In the genomic region with DNA sequence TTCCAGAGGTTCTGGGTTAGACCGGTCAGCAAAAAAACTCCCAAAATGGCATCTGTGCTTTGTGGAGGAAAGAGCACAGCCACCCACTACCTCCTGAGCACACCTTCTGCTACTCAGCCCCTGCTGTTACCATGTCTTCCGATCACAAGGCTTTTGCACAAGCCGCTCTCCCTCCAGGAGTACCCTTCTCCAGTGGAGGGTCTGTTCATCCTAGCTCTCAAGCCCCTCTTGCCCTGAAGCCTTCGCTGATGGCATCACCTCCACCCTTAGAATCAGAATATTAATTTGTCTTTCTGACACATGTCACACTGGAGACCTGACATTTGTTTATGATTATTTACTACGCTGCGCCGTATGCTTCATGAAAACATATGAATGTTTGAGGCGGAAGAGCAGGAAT, we compare ENCODE assay signal across 8 mouse cellular contexts. TPM values are rescaled to one million over a fixed set of nuclear protein-coding genes. Genes with fewer than 3 reads are reported as not detected.
DNase-seq lines count a peak whose midpoint lies in the region; ATAC-seq and TF ChIP-seq lines count a peak whose summit lies in the region.

No protein-coding gene starts in this region.

- no peak for DNase-seq in lung, postnatal 4 days
- no peak for DNase-seq in spleen, postnatal 10 days (ENCODE audit: low spot score in 2 of 2)
- no peak for DNase-seq in kidney, postnatal 25 days

- ATAC-seq in lung, embryonic 15.5 days (ENCODE audit: borderline replicate concordance, extremely low read depth, low FRiP score, low TSS enrichment): no peak
- peak; percentile 4; the same call in 1 of the 2 replicates for ATAC-seq in forebrain, embryonic 12.5 days (ENCODE audit: low FRiP score)
- ATAC-seq in limb, embryonic 13.5 days (ENCODE audit: low FRiP score, low read depth): no peak
- ATAC-seq in megakaryocyte progenitor cell, adult 5-6 weeks (replicated peaks; ENCODE audit: poor library complexity): no peak

- peak overlapping the region; percentile 85 for H3K9ac ChIP-seq in lung, embryonic 15.5 days
- H3K9ac ChIP-seq in forebrain, embryonic 12.5 days: peak overlapping the region; percentile 84
- peak overlapping the region; percentile 88 for H3K9ac ChIP-seq in limb, embryonic 13.5 days

- no peaks in the 10 kb centered on the region for H3K36me3 ChIP-seq in lung, embryonic 15.5 days
- H3K36me3 ChIP-seq in forebrain, embryonic 12.5 days (replicated peaks): no peaks in the 10 kb centered on the region
- no peaks in the 10 kb centered on the region for H3K36me3 ChIP-seq in limb, embryonic 13.5 days

- no peak for TF ChIP-seq POLR2A in olfactory bulb, adult 2 months (IDR thresholded peaks at IDR 0.05; ENCODE audit: insufficient read depth, low read depth, low read length)

- no peaks in the 10 kb centered on the region for H3K27me3 ChIP-seq in lung, embryonic 15.5 days
- peaks cover 32% of the 10 kb centered on the region for H3K27me3 ChIP-seq in forebrain, embryonic 12.5 days
- peaks cover 22% of the 10 kb centered on the region for H3K27me3 ChIP-seq in limb, embryonic 13.5 days

- peak overlapping the region; percentile 89 for H3K4me2 ChIP-seq in lung, embryonic 15.5 days
- peak overlapping the region; percentile 78 for H3K4me2 ChIP-seq in forebrain, embryonic 12.5 days
- H3K4me2 ChIP-seq in limb, embryonic 13.5 days (replicated peaks): peak overlapping the region; percentile 81

- peak overlapping the region; percentile 98 for H3K27ac ChIP-seq in lung, embryonic 15.5 days
- peak overlapping the region; percentile 86 for H3K27ac ChIP-seq in forebrain, embryonic 12.5 days
- H3K27ac ChIP-seq in limb, embryonic 13.5 days: no peak overlapping the region
- H3K27ac ChIP-seq in olfactory bulb, adult 2 months (ENCODE audit: insufficient read depth, low read depth, low read length): peak overlapping the region; percentile 34

- H3K4me3 ChIP-seq in lung, embryonic 15.5 days: peak overlapping the region; percentile 86
- H3K4me3 ChIP-seq in forebrain, embryonic 12.5 days (replicated peaks): peak overlapping the region; percentile 65
- peak overlapping the region; percentile 77 for H3K4me3 ChIP-seq in limb, embryonic 13.5 days
- H3K4me3 ChIP-seq in olfactory bulb, adult 2 months (ENCODE audit: insufficient read depth, low read depth, low read length): peak overlapping the region; percentile 58

- peaks cover 31% of the 10 kb centered on the region for H3K4me1 ChIP-seq in lung, embryonic 15.5 days
- H3K4me1 ChIP-seq in forebrain, embryonic 12.5 days: peaks cover 15% of the 10 kb centered on the region
- peaks cover 16% of the 10 kb centered on the region for H3K4me1 ChIP-seq in limb, embryonic 13.5 days
- peaks cover 15% of the 10 kb centered on the region for H3K4me1 ChIP-seq in olfactory bulb, adult 2 months (ENCODE audit: control insufficient read depth, insufficient read depth, low read length)

- no peaks in the 10 kb centered on the region for H3K9me3 ChIP-seq in lung, embryonic 15.5 days
- no peaks in the 10 kb centered on the region for H3K9me3 ChIP-seq in forebrain, embryonic 12.5 days
- H3K9me3 ChIP-seq in limb, embryonic 13.5 days: no peaks in the 10 kb centered on the region

- no peak for TF ChIP-seq CTCF in olfactory bulb, adult 2 months (IDR thresholded peaks at IDR 0.05; ENCODE audit: insufficient read depth, low read depth, low read length)

- 19% methylated on average over 8 of the region's 8 CpGs for WGBS in lung, embryonic 15.5 days
- 22% methylated on average over 8 of the region's 8 CpGs for WGBS in forebrain, embryonic 12.5 days
- 21% methylated on average over 8 of the region's 8 CpGs for WGBS in limb, embryonic 13.5 days
- 26% methylated on average over 8 of the region's 8 CpGs for WGBS in olfactory bulb, adult 2 months

RNA-seq across cellular contexts. Expression of a gene that starts 11.8 kb away (rescaled TPM):
- 18.6 and 21.0 TPM in 2 replicates for polyA plus RNA-seq in lung, embryonic 15.5 days (2015; fragmentation: Nextera tagmentation; extraction: Ambion mirVana)
- 18.0 and 18.5 TPM in 2 replicates for polyA plus RNA-seq in forebrain, embryonic 12.5 days (2016; fragmentation: Nextera tagmentation; extraction: Ambion mirVana)
- polyA plus RNA-seq in limb, embryonic 13.5 days (2015; fragmentation: Nextera tagmentation; extraction: Ambion mirVana): 19.9 and 21.4 TPM in 2 replicates
- polyA plus RNA-seq in olfactory bulb, adult 2 months (2012; ENCODE audit: insufficient read depth, insufficient read length, low replicate concordance, missing spikeins): not detected in 2 replicates
- total RNA-seq in megakaryocyte progenitor cell, adult 5-6 weeks (2015): 35.5 and 40.7 TPM in 2 replicates
- total RNA-seq in megakaryocyte progenitor cell, adult 5-6 weeks (2017): 36.4 and 38.3 TPM in 2 replicates

RNA-seq across cellular contexts. Expression of a gene that starts 18.1 kb away (rescaled TPM):
- 0.30 and 0.35 TPM in 2 replicates for polyA plus RNA-seq in lung, embryonic 15.5 days (2015; fragmentation: Nextera tagmentation; extraction: Ambion mirVana)
- 1.6 and 1.9 TPM in 2 replicates for polyA plus RNA-seq in forebrain, embryonic 12.5 days (2016; fragmentation: Nextera tagmentation; extraction: Ambion mirVana)
- 0.33 and 0.37 TPM in 2 replicates for polyA plus RNA-seq in limb, embryonic 13.5 days (2015; fragmentation: Nextera tagmentation; extraction: Ambion mirVana)
- polyA plus RNA-seq in olfactory bulb, adult 2 months (2012; ENCODE audit: insufficient read depth, insufficient read length, low replicate concordance, missing spikeins): not detected in 2 replicates
- total RNA-seq in megakaryocyte progenitor cell, adult 5-6 weeks (2015): 0.05 TPM in 1 of 2 replicates, not detected in the other
- 0.10 TPM in 1 of 2 replicates, not detected in the other for total RNA-seq in megakaryocyte progenitor cell, adult 5-6 weeks (2017)

RNA-seq across cellular contexts. Expression of a gene that starts 26.8 kb away (rescaled TPM):
- polyA plus RNA-seq in lung, embryonic 15.5 days (2015; fragmentation: Nextera tagmentation; extraction: Ambion mirVana): 2.1 and 2.4 TPM in 2 replicates
- 4.1 and 4.4 TPM in 2 replicates for polyA plus RNA-seq in forebrain, embryonic 12.5 days (2016; fragmentation: Nextera tagmentation; extraction: Ambion mirVana)
- polyA plus RNA-seq in limb, embryonic 13.5 days (2015; fragmentation: Nextera tagmentation; extraction: Ambion mirVana): 1.0 and 1.2 TPM in 2 replicates
- polyA plus RNA-seq in olfactory bulb, adult 2 months (2012; ENCODE audit: insufficient read depth, insufficient read length, low replicate concordance, missing spikeins): not detected in 2 replicates
- total RNA-seq in megakaryocyte progenitor cell, adult 5-6 weeks (2015): 1.1 and 1.4 TPM in 2 replicates
- 1.3 TPM in 2 replicates for total RNA-seq in megakaryocyte progenitor cell, adult 5-6 weeks (2017)
